Comparison of ENCODE assay signal across 18 mouse cellular contexts in genomic region chr2:35779266-35779665, GRCm38 (mm10).
"Had no signal": no experiment of that assay in that cellular context is flagged by ENCODE, and none has a peak within 500 bp of the region (broad histone marks: within the 10 kb centered on the region; RNA-seq: fewer than 3 reads in every experiment).

No protein-coding gene starts in this region.

- DNase-seq: lung, adult 18-20 months; lung, embryonic 14.5 days; lung, postnatal 10 days; lung, postnatal 4 days; midbrain, embryonic 14.5 days; retina, postnatal 1 day; right cerebral cortex, postnatal 25 days; right cerebral cortex, postnatal 4 days; spleen, adult 18-20 months; thymus, adult 18-20 months; thymus, postnatal 14 days; thymus, postnatal 36 days had no signal

- H3K4me1 ChIP-seq: neural tube, embryonic 15.5 days had no signal

- ATAC-seq: midbrain, embryonic 16.5 days had no signal

- H3K27me3 ChIP-seq: neural tube, embryonic 13.5 days; neural tube, embryonic 15.5 days had no signal

- H3K4me3 ChIP-seq: midbrain, embryonic 10.5 days; midbrain, embryonic 12.5 days; myocyte; neural tube, embryonic 13.5 days; neural tube, embryonic 15.5 days had no signal

- H3K9ac ChIP-seq: lung, embryonic 14.5 days; midbrain, embryonic 12.5 days; neural tube, embryonic 13.5 days; neural tube, embryonic 15.5 days had no signal

- H3K36me3 ChIP-seq: midbrain, embryonic 10.5 days; midbrain, embryonic 12.5 days; neural tube, embryonic 13.5 days; neural tube, embryonic 15.5 days had no signal

- H3K27ac ChIP-seq: midbrain, embryonic 10.5 days; midbrain, embryonic 12.5 days; neural tube, embryonic 13.5 days; neural tube, embryonic 15.5 days had no signal

- H3K4me2 ChIP-seq: lung, embryonic 14.5 days; midbrain, embryonic 12.5 days; neural tube, embryonic 13.5 days; neural tube, embryonic 15.5 days had no signal

- H3K9me3 ChIP-seq: midbrain, embryonic 10.5 days; midbrain, embryonic 12.5 days; neural tube, embryonic 13.5 days; neural tube, embryonic 15.5 days had no signal
